Mouse (Mus musculus): ENCODE measurements around the gene Slc16a5. TPM values are rescaled to one million over a fixed set of nuclear protein-coding genes. Genes with fewer than 3 reads are reported as not detected.
A peak's percentile ranks its signal among the peaks of the same experiment; 100 is the strongest.

Gene Slc16a5
- total and polyA plus RNA-seq, 3 experiments: 0.26 TPM; not detected in 2

DNA sequence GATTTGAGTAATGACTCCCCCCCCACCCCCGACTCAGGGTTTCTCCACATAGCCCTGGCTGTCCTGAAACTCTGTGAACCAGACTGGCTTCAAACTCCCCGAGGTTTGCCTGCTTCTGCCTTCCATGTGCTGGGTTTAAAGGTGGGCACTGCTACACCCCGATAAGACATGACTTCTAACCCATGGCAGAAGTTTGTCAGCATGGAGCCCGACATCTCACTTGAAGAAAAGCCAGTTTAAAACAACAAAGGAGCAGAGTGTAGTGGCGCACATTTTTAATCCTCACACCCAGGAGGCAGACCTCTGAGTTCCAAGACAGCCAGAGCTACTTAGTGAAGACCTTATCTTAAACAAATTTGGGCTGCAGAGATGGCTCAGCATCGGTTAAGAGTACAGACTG is 30.1 kb downstream of the Slc16a5 start:
- no peak for TF ChIP-seq ZNF384 (IDR thresholded peaks at IDR 0.05; ENCODE audit: low read depth, low read length)
- TF ChIP-seq MXI1 (IDR thresholded peaks at IDR 0.05; ENCODE audit: low read depth, low read length): peak; percentile 57
- TF ChIP-seq BHLHE40 (IDR thresholded peaks at IDR 0.05; ENCODE audit: borderline replicate concordance, low read depth, low read length): peak; percentile 59; the same call in 1 of the 2 replicates
- no peak for TF ChIP-seq CHD1 (IDR thresholded peaks at IDR 0.05; ENCODE audit: low read depth, low read length)
- TF ChIP-seq HCFC1 (IDR thresholded peaks at IDR 0.05; ENCODE audit: low read depth, low read length): no peak
- TF ChIP-seq MAZ (IDR thresholded peaks at IDR 0.05; ENCODE audit: low read depth, low read length): no peak; the same call in 1 of the 2 replicates
- peak; percentile 13; the same call in 1 of the 2 replicates for TF ChIP-seq SMC3 (IDR thresholded peaks at IDR 0.05; ENCODE audit: low read depth, low read length)
- TF ChIP-seq ELF1 (IDR thresholded peaks at IDR 0.05; ENCODE audit: low read depth, low read length): no peak
- peak; percentile 31; the same call in 1 of the 2 replicates for TF ChIP-seq SIN3A (IDR thresholded peaks at IDR 0.05; ENCODE audit: low read length)
- no peak for TF ChIP-seq CTCF (IDR thresholded peaks at IDR 0.05 in 2 of 3, conservative IDR thresholded peaks at IDR 0.05 in 1 of 3; ENCODE audit: control insufficient read depth in 1 of 3, insufficient read depth in 1 of 3, low read depth in 2 of 3, low read length in 3 of 3, poor library complexity in 1 of 3, severe bottlenecking in 1 of 3)
- no peak for TF ChIP-seq ZMIZ1 (IDR thresholded peaks at IDR 0.05; ENCODE audit: low read depth, low read length)
- peak; percentile 85 for TF ChIP-seq MAX (IDR thresholded peaks at IDR 0.05; ENCODE audit: low read length)
- no peak for TF ChIP-seq TCF12 (IDR thresholded peaks at IDR 0.05; ENCODE audit: low read depth, low read length)
- no peak for TF ChIP-seq NRF1 (IDR thresholded peaks at IDR 0.05; ENCODE audit: insufficient read depth, low read depth, low read length, poor library complexity, severe bottlenecking)
- TF ChIP-seq MEF2A (IDR thresholded peaks at IDR 0.05; ENCODE audit: extremely low read depth, insufficient replicate concordance, low read depth, low read length, poor library complexity, severe bottlenecking): no peak
- TF ChIP-seq GABPA (IDR thresholded peaks at IDR 0.05; ENCODE audit: low read depth, low read length): no peak
- TF ChIP-seq MYC (IDR thresholded peaks at IDR 0.05; ENCODE audit: low read depth, low read length): peak; percentile 64; the same call in 1 of the 2 replicates
- TF ChIP-seq TAL1 (IDR thresholded peaks at IDR 0.05; ENCODE audit: low read length): peak; percentile 43
- TF ChIP-seq GATA1 (IDR thresholded peaks at IDR 0.05; ENCODE audit: low read depth, low read length): peak; percentile 54; the same call in 1 of the 2 replicates
- 0 out of 2 replicates have a peak, but pooled peaks have one; percentile 48 for TF ChIP-seq ZKSCAN1 (IDR thresholded peaks at IDR 0.05; ENCODE audit: low read depth, low read length)
- TF ChIP-seq EP300 (IDR thresholded peaks at IDR 0.05; ENCODE audit: low read depth in 1 of 2, low read length in 2 of 2): peak in 1 of 2 experiments; percentile 25; a peak in 1 of 4 replicates
- peak overlapping the region; percentile 59 for H3K27ac ChIP-seq (ENCODE audit: control insufficient read depth, low read depth, low read length)

More for the DNA sequence above, 30.1 kb downstream of the Slc16a5 start:
- peak overlapping the region; percentile 74 for H3K9ac ChIP-seq (ENCODE audit: control insufficient read depth, low read depth, low read length, poor library complexity, severe bottlenecking)
- H3K79me2 ChIP-seq (ENCODE audit: control insufficient read depth, insufficient read depth, low read length, poor library complexity): peaks cover 13% of the 10 kb centered on the region
- 0 out of 4 replicates have a peak, but pooled peaks cover 2 to 3% of the 10 kb centered on the region in 2 experiments for H3K36me3 ChIP-seq (ENCODE audit: control insufficient read depth in 1 of 2, insufficient read depth in 2 of 2, low read length in 2 of 2)
- H3K4me1 ChIP-seq (ENCODE audit: control insufficient read depth in 1 of 2, insufficient read depth in 2 of 2, low read length in 2 of 2): peaks cover 2 to 12% of the 10 kb centered on the region in 2 experiments; a peak in 3 of 4 replicates
- DNase-seq (ENCODE audit: low read depth, low spot score): peak; percentile 74
- no peaks in the 10 kb centered on the region for H3K27me3 ChIP-seq (ENCODE audit: control insufficient read depth in 1 of 2, insufficient read depth in 2 of 2, low read length in 2 of 2)
- peak overlapping the region; percentile 78 to 83 for H3K4me3 ChIP-seq (ENCODE audit: control insufficient read depth in 1 of 2, insufficient read depth in 1 of 2, low read depth in 2 of 2, low read length in 2 of 2)
- no peaks in the 10 kb centered on the region for H3K9me3 ChIP-seq (replicated peaks; ENCODE audit: insufficient read depth, low read length)
